Mouse (Mus musculus): ENCODE results near the gene Tmem164.

The Tmem164 gene

GRCm38 (mm10) chrX:142748574-142748973 lies 67.4 kb downstream of the Tmem164 start:
- DNase-seq (ENCODE audit: low read depth, low spot score): no peak

GRCm38 (mm10) chrX:142750775-142751174 lies 69.6 kb downstream of the Tmem164 start:
- DNase-seq (ENCODE audit: low read depth, low spot score): no peak

- no peak for DNase-seq (ENCODE audit: low read depth, low spot score)
Observed at GRCm38 (mm10) chrX:142755542-142755941, 74.3 kb downstream of the Tmem164 start.

GRCm38 (mm10) chrX:142760415-142760814 lies 79.2 kb downstream of the Tmem164 start:
- DNase-seq (ENCODE audit: low read depth, low spot score): no peak

- DNase-seq (ENCODE audit: low read depth, low spot score): no peak
Observed at GRCm38 (mm10) chrX:142763337-142763736, 82.1 kb downstream of the Tmem164 start.

GRCm38 (mm10) chrX:142769698-142770097 lies 88.5 kb downstream of the Tmem164 start:
- no peak for DNase-seq (ENCODE audit: low read depth, low spot score)

- DNase-seq (ENCODE audit: low read depth, low spot score): no peak
Observed at GRCm38 (mm10) chrX:142773658-142774057, 92.5 kb downstream of the Tmem164 start.

GRCm38 (mm10) chrX:142776131-142776530 lies 94.9 kb downstream of the Tmem164 start:
- no peak for DNase-seq (ENCODE audit: low read depth, low spot score)

GRCm38 (mm10) chrX:142778638-142779037 lies 97.4 kb downstream of the Tmem164 start:
- no peak for DNase-seq (ENCODE audit: low read depth, low spot score)

GRCm38 (mm10) chrX:142786160-142787052 lies 105.2 kb downstream of the Tmem164 start:
- no peak for DNase-seq (ENCODE audit: low read depth, low spot score)

- no peak for DNase-seq (ENCODE audit: low read depth, low spot score)
Observed at GRCm38 (mm10) chrX:142792185-142792584, 111.0 kb downstream of the Tmem164 start.

GRCm38 (mm10) chrX:142794069-142794610 lies 112.9 kb downstream of the Tmem164 start:
- DNase-seq (ENCODE audit: low read depth, low spot score): no peak

GRCm38 (mm10) chrX:142804596-142804995 lies 123.4 kb downstream of the Tmem164 start:
- DNase-seq (ENCODE audit: low read depth, low spot score): no peak

- no peak for DNase-seq (ENCODE audit: low read depth, low spot score)
Observed at GRCm38 (mm10) chrX:142806126-142806525, 124.9 kb downstream of the Tmem164 start.

GRCm38 (mm10) chrX:142806620-142807061 lies 125.4 kb downstream of the Tmem164 start:
- DNase-seq (ENCODE audit: low read depth, low spot score): no peak

- DNase-seq (ENCODE audit: low read depth, low spot score): peak; percentile 14
Observed at GRCm38 (mm10) chrX:142808411-142808810, 127.2 kb downstream of the Tmem164 start.

GRCm38 (mm10) chrX:142813146-142813545 lies 131.9 kb downstream of the Tmem164 start:
- DNase-seq (ENCODE audit: low read depth, low spot score): no peak

- DNase-seq (ENCODE audit: low read depth, low spot score): peak; percentile 22
Observed at GRCm38 (mm10) chrX:142818057-142818682, 137.0 kb downstream of the Tmem164 start.

- no peak for DNase-seq (ENCODE audit: low read depth, low spot score)
Observed at GRCm38 (mm10) chrX:142821239-142821638, 140.0 kb downstream of the Tmem164 start.

GRCm38 (mm10) chrX:142821846-142822245 lies 140.6 kb downstream of the Tmem164 start:
- DNase-seq (ENCODE audit: low read depth, low spot score): no peak

- no peak for DNase-seq (ENCODE audit: low read depth, low spot score)
Observed at GRCm38 (mm10) chrX:142825309-142825708, 144.1 kb downstream of the Tmem164 start.

- no peak for DNase-seq (ENCODE audit: low read depth, low spot score)
Observed at GRCm38 (mm10) chrX:142827644-142828043, 146.4 kb downstream of the Tmem164 start.

All from skeletal muscle tissue, adult 2 months (tissue).